Mouse (Mus musculus) lung, postnatal 36 days (tissue): ENCODE data around the gene 1700018B08Rik.

ENCODE experiments used
- DNase-seq: peaks from one replicate; pipeline ENCODE4 v3.0.0; 2022; ENCODE audit warnings: mixed read lengths

Gene 1700018B08Rik

GRCm38 (mm10) chr8:121561636-121562345 lies 17.7 kb upstream of the 1700018B08Rik start:
- DNase-seq: peak; percentile 65

GRCm38 (mm10) chr8:121560432-121561100 lies 16.4 kb upstream of the 1700018B08Rik start:
- no peak for DNase-seq

- no peak for DNase-seq
Measured at GRCm38 (mm10) chr8:121559801-121560200, 15.7 kb upstream of the 1700018B08Rik start.

DNA sequence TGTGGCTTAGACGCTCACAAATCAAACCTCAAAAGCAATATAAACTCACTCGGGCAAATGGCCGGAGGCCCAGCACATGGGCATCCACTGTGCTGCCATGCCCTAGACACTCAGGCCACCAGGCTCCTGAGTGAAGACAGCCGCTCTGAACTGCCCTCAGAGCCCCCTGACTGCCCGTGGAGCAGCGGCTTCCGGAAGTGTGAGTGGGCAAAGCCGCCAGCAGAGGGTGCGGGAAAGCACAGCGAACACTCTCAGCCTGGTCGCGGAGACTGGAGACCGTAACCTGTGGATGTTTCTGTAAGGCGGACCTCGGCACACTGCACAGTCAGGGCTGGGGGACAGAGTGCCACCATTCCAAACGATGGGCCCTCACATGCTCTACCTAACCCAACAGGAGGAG lies 14.4 kb upstream of the 1700018B08Rik start:
- no peak for DNase-seq

DNA sequence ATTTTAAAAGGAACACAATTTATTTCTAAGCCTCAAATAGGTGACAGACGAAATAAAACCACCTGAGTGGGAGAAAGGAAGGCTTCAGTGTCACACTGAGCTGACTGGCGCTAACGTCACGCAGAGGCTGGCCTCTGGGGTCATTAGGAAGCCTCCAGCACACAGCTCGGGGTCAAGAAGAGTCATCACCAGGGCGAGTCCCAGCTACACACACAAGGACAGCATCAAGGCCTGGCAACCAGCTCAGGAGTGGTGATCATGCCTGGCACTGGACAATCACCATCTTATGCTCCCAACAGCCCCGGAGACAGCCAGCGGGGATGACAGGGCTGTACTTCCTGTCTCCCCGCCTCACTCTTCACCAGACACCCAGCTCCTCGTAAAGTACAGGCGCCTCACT lies 13.6 kb upstream of the 1700018B08Rik start:
- no peak for DNase-seq

GRCm38 (mm10) chr8:121553831-121554475 lies 9.8 kb upstream of the 1700018B08Rik start:
- no peak for DNase-seq

DNA sequence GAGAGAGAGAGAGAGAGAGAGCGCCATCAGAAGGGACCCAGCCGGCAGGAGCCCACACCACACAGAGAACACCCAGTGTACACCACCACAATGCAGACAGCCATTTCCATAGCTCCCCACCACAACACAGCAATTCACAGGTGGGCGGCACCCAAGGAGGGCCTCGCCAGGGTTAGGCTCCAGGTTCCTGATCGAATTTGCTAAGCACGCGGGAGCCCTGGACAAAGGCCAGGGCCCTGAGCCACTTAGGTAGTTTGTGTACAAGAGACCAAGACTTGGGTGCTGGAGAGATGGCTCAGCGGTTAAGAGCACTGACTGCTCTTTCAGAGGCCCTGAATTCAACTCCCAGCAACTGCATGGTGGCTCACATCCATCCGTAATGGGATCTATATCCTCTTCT lies 8.4 kb upstream of the 1700018B08Rik start:
- DNase-seq: peak; percentile 44

DNA sequence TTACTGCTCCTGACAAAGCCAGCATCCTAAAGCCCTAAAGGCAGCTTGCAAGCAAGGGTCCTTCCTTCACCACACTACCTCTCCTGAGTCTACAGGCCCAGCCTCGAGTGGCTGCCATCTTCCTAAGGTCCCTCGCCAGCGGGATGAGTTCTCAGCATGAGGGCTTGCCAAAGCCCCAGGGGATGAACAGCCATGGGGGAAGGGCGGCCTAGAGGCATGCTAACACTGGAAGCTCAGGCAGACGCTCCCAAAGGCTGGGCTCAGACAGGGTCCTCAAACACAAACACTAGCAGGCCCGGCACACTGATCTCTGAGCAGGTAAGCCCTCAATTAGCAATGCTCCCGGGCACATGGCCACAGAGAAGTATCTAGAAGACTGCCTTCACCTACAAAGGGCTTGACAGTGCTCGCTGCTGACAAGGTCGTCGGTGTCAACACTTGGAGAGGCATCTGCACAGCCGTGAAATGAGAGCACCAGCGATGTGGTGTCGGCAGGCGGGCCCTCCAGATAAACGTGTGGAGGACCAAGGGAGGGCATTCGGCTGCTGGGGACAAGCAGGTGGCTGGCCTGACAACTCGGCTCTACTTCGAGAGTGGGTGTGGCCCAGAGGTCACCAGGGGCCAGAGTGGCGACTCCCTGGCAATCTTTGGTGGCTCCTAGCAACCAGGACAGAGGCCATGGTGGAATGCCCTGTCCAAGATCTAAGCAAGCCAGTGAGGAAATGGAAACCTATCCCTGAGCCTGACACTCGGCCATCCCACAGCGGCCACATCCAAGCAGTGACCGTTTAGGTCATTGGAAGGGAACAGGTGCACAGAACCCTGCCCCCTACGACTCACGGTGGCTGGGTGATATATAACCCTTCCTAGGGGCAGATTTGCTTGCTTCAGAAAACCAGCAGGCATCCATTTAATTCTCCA lies 7.2 kb upstream of the 1700018B08Rik start:
- no peak for DNase-seq

GRCm38 (mm10) chr8:121550056-121550455 lies 5.9 kb upstream of the 1700018B08Rik start:
- peak; percentile 50 for DNase-seq

GRCm38 (mm10) chr8:121547132-121547531 lies 3.0 kb upstream of the 1700018B08Rik start:
- DNase-seq: peak; percentile 91

DNA sequence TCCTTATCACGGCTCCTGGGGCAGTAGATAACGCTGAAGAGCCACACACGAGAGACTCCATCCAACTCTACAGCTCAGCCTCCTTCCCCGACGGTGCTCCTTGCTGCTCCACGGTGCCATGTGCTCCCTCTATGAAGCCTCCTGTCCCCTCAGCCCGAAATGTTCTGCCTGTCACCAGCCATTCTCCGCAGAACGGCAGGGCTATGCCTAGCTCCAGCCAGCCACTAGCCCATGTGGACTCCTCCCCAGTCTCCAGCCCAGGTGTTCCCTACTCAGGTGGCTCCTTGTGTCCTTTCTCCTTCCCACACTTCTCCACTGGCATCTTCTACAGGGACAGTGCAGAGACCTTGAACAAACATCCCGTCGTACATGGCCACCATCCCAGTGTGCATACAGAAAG lies 816 bp upstream of the 1700018B08Rik start:
- DNase-seq: no peak

DNA sequence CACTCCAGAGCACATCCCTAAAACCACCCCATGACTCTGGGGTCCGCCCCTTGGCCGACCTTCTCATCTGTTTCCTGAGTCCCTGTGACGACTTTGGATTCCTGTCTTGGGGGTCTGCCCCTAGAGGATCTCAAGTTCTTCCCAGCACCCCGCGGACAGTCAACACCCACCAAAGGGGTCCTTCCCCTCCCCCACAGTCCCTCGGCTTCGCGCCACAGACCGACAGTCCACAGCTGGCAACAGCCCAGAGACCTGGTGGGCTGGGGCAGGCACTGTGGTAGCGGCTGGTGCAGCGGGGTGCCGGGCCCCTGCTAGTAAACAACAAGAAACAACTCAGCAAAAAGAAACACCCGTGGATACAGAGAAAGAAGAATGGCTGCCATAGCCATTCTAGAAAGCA lies 1.2 kb downstream of the 1700018B08Rik start:
- DNase-seq: no peak

- DNase-seq: no peak
Measured at GRCm38 (mm10) chr8:121541862-121542261, 2.3 kb downstream of the 1700018B08Rik start.

GRCm38 (mm10) chr8:121532381-121532780 lies 11.7 kb downstream of the 1700018B08Rik start:
- DNase-seq: peak; percentile 36

DNA sequence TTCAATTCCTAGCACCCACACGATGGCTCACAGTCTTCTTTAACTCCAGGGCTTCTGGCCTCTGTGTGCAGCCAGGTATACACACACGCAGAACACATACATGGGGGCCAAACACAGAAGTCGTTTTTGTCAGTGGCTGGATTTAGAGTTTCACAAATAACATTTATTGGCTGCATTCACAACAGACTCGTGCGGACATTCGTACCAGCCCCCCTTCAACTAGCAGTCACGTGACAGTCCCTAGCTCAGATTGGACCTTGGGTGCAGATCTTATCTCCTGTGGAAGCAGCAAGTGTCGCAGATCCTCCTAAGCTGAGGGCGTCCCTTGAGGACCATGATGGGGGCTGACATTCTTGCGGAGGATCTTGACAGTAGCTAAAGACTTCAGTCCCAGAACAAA lies 13.5 kb downstream of the 1700018B08Rik start:
- no peak for DNase-seq

DNA sequence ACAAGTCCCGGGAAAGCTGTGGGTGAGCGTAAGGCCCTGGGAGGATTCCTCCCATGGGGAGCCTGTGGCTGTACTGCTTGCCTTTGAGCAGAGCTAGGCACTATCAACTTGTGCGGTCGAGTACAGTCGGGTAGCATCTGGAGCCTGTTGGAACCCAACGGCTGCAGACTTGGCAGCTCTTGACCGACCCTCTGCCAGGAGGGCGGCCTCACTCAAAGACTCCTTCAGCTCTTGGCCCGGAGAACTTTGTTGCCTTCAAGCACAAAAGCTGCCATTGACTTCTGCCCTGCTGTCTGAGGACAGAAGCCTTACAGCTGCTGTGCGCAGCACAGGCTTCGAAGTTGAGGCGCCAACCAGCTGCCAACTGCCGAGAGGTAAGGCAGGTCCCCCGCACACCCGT lies 15.3 kb downstream of the 1700018B08Rik start:
- peak; percentile 63 for DNase-seq

DNA sequence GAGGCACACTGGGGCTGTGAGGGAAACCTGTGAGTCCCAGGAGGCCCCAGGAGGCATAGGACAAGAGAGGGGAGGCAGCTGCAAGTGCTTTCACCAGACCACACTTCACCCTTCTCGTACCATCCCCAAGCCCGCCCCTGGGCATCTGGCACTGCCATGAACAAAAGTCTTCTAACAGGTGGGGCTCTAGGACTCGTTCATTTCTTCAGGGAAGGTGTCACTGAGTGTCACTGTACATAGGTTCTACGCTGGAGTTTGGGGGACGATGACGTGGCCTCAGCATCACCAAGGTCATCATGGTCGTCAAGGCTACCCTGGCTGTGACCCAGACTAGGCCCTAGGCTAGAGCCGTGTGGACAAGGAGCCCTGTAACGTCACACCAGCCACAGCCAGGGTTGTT lies 16.4 kb downstream of the 1700018B08Rik start:
- no peak for DNase-seq

GRCm38 (mm10) chr8:121526811-121527550 lies 17.1 kb downstream of the 1700018B08Rik start:
- DNase-seq: peak; percentile 20

DNA sequence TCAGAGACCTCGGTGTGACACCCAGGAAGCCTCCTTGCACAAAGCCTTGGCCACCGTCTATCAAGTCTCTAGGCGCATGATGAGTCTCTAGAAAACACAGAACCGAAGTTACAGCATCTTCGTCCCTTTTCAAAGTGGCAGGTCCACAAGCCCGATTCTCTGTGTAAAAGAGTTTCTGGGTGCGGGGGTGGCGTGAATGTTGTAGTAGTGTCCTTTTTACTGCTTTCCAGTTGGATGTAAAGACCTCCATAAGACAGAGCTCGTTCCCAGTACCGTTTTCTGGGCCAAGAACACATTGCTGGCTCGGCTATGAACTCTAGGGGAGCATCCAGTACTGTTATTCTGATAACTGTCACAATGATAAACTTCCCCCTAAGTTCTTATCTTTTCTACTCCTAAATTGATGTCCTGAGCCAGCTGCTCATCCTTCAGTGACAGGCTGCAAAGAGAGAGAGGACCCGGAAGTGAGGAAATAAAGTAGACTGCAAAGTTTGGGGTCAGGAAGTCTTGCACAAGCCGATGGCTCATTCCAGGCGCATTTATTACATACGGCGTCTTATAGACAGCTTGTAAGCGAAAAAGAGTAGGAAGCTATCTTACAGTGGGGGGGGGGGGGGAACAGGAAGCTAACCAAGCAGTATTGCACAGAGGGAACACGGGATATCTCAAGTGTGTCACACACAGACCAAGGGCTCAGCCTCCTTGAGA lies 18.9 kb downstream of the 1700018B08Rik start:
- no peak for DNase-seq

- peak; percentile 87 for DNase-seq
Measured at GRCm38 (mm10) chr8:121513429-121513828, 30.7 kb downstream of the 1700018B08Rik start.

GRCm38 (mm10) chr8:121511751-121512150 lies 32.4 kb downstream of the 1700018B08Rik start:
- no peak for DNase-seq
